Mouse (Mus musculus): Measurements from ENCODE around the gene Ascl3.

DNA sequence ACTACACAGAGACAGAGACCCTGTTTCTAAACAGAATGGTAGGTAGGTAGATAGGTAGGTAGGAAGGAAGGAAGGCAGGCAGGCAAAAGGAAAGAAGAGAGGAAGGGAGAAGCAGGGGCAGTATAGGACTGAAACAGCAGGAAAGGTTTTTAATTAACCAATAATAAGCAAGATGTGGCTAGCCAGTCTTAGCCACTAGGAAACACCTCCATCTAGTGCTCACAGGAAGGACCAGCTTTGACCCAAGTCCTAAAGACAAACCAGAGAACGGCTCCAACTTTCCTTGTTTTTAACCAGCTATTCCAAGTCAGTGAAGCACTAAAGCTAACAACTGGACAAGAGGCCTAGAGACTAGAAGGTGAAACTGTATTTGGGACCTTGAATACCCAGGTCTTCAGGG, 16.2 kb upstream of the Ascl3 start:
- TF ChIP-seq POLR2A (IDR thresholded peaks at IDR 0.05; ENCODE audit: borderline replicate concordance, extremely low read depth, low read depth, low read length): no peak
- TF ChIP-seq CTCF (IDR thresholded peaks at IDR 0.05; ENCODE audit: insufficient read depth, low read length): no peak

Measured in lung, adult 2 months (tissue).